Mouse (Mus musculus) ES-CJ7 (cell line): Measurements from ENCODE around the gene Gm48552.
A peak's percentile ranks its signal among the peaks of the same experiment; 100 is the strongest.

Source experiments
- DNase-seq: peaks from one replicate; pipeline ENCODE4 v3.0.0; 2011; ENCODE audit warnings: low read depth, low spot score

Gene Gm48552

DNA sequence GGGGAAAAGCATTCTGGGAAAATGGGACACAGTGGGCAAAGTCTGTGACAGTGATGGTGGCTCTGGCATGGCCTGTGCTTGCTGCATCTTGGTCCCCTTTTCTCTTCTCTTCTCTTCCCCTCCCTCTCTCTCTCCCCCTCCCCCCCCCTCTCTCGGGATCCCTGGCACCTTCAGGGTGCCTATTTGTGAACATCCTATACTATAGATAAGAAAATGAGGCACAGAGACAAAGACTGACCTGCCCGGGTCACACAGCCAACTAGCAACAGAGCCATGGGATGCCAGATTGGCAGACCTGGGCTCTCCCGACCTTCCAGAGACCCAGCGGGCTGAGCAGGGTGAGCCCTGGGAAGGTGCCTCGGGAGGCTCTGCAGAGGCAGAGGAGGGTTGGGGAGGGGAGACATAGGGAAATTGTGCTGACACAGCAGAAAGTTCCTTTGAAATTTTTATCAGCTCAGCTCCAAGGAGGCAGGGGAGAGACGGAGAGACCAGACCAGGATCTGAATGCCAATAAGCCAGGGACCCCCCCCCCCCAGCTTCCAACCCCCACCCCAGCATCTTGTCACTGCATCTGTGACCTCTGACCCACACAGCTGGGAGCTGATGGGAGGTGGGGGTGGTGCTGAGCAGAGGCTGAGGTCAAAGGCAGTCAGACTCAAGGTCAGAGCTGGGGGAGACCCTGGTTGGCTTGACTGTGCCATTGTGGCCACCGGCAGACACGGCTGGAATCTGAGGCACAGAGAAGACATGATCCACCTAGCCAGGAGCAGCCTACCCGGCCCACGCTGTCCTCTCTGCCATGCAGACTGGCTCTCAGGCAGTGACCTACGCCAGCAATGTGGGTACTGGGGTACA lies 29.6 kb downstream of the Gm48552 start:
- peak; percentile 83 for DNase-seq

DNA sequence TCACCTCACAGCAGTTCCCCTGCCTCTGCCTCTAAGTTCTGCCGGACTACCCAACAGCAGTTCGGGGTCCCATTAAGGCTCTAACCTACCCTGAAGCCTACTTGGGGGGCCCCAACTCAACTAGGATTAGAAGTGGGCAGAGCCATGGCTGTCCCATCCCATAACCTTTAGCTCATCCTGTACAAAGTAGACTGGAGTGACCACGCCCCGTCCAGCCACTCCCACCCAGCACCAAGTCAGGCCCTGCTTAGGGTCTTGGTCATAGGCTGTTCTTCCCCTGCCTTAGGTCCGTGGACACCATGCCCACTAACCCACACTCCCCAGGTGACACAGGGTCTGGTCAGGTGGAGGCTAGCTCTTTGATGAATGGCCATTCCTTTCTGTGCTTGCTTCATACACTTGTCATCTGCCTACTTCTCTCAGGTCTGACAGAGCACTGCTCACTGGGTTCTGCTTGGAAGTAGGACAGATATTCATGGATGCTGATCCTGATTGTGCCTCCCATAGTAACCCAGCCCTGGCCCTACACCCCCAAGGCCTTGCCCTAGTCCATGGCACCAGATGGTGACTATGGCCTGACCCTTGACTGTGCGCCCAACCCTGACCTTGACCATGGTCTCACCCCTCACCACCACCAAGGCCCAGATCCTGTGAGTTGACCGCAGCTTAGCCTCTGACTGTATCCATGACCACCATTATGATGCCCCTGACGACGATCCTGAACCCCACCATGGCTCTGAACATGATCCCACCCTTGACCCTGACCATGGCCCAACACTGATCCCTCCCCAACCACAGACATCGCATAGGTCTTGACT lies 30.5 kb downstream of the Gm48552 start:
- peak; percentile 42 for DNase-seq

GRCm38 (mm10) chr10:81420191-81420767 lies 31.5 kb downstream of the Gm48552 start:
- peak; percentile 57 for DNase-seq

DNA sequence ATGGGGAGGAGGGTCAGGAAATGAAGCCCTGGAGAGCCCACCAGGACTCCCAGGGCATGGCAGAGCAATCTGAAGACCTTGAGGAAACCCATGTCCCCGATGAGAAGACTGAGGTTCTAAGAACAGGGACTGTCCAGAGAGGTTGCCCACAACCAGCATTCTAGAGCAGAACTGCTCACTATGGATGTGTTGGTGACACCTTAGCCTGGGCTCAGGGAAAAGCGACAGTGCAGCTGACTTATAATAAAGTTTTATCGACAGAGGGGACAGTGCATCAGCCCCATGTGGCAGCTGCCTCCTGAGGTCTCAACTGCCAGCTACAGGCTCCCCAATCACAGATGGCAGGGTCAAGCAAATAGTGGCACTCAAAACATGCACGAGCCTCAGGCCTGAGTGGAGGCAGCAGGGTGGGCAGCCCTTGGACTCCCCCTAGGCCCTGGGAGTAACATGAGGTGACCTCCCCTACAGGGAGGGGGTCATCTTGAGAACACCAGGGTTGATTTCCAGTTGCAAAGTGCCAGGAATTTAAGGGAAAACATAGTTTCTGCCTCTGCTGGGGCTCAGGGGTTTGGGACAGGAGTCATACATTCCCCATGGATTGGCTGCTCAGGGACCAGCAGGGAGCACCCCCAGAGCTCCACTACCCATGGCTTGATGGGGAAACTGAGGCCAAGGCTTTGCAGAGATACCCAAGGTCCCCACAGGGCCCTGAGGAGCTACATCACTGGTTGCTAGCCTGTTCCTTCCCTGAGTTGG lies 32.4 kb downstream of the Gm48552 start:
- no peak for DNase-seq

DNA sequence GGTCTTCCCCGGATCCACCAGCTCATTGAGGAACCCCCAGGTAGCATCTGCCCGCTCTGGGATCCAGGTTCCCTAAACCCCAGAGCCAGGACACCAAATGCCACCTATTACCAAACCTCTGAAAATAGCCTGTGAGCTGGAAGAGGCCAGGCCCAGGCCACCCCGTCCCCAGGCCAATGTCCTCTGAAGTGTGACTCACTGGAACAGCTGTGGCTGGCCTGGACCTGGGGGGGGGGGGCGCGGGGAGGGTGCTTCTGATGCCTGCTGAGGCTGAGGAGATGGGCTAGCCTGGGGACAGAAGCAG lies 32.9 kb downstream of the Gm48552 start:
- no peak for DNase-seq

GRCm38 (mm10) chr10:81422191-81422590 lies 33.4 kb downstream of the Gm48552 start:
- DNase-seq = no peak

DNA sequence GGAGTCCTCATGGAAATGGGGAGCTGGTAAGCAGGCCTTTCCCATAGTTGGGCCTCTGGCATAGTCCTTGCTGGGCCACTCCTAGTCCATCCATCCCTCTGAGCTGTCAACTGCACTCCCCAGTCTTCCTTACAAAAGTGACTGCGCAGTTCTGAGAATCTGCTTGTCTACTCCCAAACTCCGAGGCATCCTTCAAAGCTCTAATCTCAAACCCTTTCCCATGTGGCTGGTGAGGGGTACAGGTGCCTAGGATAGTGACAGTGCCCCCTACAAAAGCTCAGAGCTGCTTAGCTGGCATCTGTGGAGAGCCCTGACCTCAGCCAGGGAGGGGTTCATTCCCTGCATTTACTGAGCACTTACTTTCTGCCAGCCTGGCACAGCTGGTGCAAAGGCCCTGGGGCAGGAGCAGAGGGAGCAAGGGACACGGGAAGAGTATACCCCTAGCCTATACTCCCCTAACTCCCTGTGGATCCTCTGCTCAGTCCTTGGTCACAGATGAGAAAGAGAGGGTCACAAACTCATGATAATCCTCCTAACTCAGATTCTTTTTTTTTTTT lies 33.9 kb downstream of the Gm48552 start:
- DNase-seq = no peak

DNA sequence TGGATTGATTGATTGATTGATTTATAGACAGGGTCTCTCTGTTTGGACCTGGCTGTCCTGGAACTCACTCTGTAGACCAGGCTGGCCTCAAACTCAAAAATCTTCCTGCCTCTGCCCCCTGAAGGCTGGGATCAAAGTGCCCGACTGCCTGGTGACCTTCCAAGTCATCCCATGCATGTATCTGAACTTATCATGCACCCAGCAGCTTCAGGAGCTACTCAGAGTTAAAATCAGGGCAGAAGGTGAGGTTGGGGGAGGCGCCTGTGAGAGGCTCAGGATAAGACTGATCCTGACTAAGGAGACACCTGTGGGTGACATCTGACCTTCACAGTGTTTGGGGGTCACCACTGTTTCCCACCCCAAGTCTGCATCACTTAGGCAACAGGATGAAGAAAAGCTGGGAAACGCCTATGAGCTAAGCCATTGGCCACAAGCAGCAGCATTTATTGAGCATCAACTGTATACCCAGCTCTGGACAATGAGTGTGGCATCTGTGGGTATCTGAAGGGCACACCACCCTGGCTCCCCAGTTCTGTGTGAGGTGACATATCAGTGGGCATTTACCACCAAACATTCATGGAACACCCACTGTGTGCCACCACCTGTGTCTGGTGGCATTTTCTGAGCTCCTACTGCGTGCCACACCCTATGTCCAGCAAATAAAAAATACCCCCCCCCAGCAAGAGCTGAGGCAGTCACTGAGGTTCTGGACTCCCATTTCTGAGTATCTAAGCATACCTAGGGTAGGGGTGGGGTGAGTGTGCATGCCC lies 34.9 kb downstream of the Gm48552 start:
- DNase-seq = peak; percentile 8

GRCm38 (mm10) chr10:81424246-81425051 lies 35.6 kb downstream of the Gm48552 start:
- DNase-seq = peak; percentile 40

GRCm38 (mm10) chr10:81425236-81425850 lies 36.5 kb downstream of the Gm48552 start:
- DNase-seq = peak; percentile 16

- no peak for DNase-seq
These were observed 37.4 kb downstream of the Gm48552 start for GRCm38 (mm10) chr10:81426081-81426671.

- DNase-seq = peak; percentile 9
These were observed 38.1 kb downstream of the Gm48552 start for GRCm38 (mm10) chr10:81426897-81427296.

GRCm38 (mm10) chr10:81427327-81427726 lies 38.5 kb downstream of the Gm48552 start:
- DNase-seq = no peak

- DNase-seq = peak; percentile 16
These were observed 39.1 kb downstream of the Gm48552 start for GRCm38 (mm10) chr10:81427804-81428506.

DNA sequence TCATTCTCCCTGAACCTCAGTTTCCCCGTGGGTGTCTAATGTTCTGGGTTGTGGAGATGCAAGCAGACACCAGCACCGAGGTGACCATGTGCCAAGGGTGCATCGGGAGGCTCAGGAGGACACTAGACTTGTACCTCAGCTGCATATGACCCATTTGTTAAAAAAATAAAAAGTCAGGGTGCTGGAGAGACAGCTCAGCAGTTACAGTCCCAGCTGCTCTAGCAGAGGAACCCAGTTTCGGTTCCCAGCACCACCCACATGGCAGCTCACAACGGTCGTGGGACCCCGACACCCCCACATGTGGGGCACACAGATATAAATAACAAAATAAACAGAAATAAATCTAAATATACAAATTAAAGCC lies 39.7 kb downstream of the Gm48552 start:
- no peak for DNase-seq

DNA sequence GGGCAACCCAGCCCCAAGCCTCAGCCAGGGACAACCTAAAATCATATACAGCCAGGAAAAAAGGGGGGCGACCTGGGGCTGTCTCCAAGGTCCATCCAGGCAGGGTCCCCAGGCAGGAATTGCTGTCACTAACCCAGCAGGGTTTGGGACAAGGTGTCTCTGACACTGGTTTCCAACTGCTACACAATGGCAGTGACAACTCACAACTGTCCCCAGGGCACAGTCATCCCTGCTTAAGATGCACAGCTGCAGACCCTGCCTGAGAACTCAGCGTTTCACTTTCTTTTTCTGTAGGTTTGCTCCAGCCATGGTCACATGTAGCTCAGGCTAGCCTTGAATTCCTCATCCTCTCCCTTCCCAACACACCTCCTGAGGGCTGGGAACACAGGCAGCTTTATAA lies 40.3 kb downstream of the Gm48552 start:
- DNase-seq = no peak

DNA sequence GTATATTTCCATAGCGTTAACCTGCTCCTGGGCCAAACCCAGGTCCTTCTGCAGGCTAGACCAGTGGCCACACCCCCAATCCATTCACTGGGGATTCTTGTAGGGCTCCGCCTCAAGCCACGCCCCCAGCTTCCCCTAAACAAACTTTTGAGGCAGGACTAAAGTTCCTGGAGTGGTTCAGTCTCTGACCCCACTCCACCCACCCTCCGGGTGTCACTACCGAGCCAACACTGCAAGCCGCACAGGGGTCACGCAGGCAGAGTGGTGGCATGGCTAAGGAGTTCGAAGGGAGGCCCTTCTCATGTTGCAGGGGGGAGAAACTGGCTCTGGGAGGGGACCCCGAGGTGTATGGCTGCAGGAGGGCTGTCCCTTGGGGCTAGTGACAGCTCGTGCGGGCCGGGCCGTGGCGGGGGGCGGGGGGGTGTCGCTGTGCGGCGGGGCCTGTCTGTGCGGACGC lies 40.8 kb downstream of the Gm48552 start:
- DNase-seq = peak; percentile 96

GRCm38 (mm10) chr10:81430141-81430830 lies 41.5 kb downstream of the Gm48552 start:
- peak; percentile 56 for DNase-seq
